Comparison of ENCODE assay signal across 19 mouse cellular contexts in genomic region chr5:149367544-149368466, GRCm38 (mm10). TPM values are rescaled to one million over a fixed set of nuclear protein-coding genes. Genes with fewer than 3 reads are reported as not detected.
DNase-seq lines count a peak whose midpoint lies in the region; ATAC-seq and TF ChIP-seq lines count a peak whose summit lies in the region.
"Had no signal": no experiment of that assay in that cellular context is flagged by ENCODE, and none has a peak within 500 bp of the region (broad histone marks: within the 10 kb centered on the region; RNA-seq: fewer than 3 reads in every experiment).

No protein-coding gene starts in this region.

- no peak overlapping the region for H3K4me3 ChIP-seq in intestine, postnatal 0 days (ENCODE audit: low read depth, low read length)
- no peak overlapping the region for H3K4me3 ChIP-seq in intestine, embryonic 15.5 days (replicated peaks)
- H3K4me3 ChIP-seq in neural tube, embryonic 15.5 days (replicated peaks) = no peak overlapping the region
- H3K4me3 ChIP-seq: hindbrain, embryonic 12.5 days; left cerebral cortex, adult 2 months; limb, embryonic 15.5 days had no signal

- no peak overlapping the region for H3K27ac ChIP-seq in intestine, postnatal 0 days (ENCODE audit: low read depth, low read length)
- H3K27ac ChIP-seq in intestine, embryonic 15.5 days = no peak overlapping the region
- no peak overlapping the region for H3K27ac ChIP-seq in neural tube, embryonic 15.5 days (replicated peaks)
- H3K27ac ChIP-seq: hindbrain, embryonic 12.5 days; left cerebral cortex, adult 2 months had no signal

- WGBS in intestine, postnatal 0 days = 61% methylated on average over 7 of the region's 7 CpGs
- WGBS in intestine, embryonic 15.5 days = 59% methylated on average over 7 of the region's 7 CpGs
- 74% methylated on average over 7 of the region's 7 CpGs for WGBS in neural tube, embryonic 15.5 days

- H3K9me3 ChIP-seq in intestine, postnatal 0 days (ENCODE audit: control insufficient read depth) = no peaks in the 10 kb centered on the region
- H3K9me3 ChIP-seq in intestine, embryonic 15.5 days = no peaks in the 10 kb centered on the region
- no peaks in the 10 kb centered on the region for H3K9me3 ChIP-seq in neural tube, embryonic 15.5 days (replicated peaks)
- H3K9me3 ChIP-seq: hindbrain, embryonic 12.5 days; limb, embryonic 15.5 days had no signal

- DNase-seq in thymus, postnatal 36 days = peak; percentile 88 to 93
- no peak for DNase-seq in embryo, embryonic 10.5 days (ENCODE audit: low spot score)
- no peak for DNase-seq in adrenal gland, postnatal 10 days
- DNase-seq: cerebellum, adult 11-12 months; forebrain, postnatal 0 days; kidney, adult 2 months; lung, adult 18-20 months; right cerebral cortex, adult 18-20 months had no signal

- no peaks in the 10 kb centered on the region for H3K36me3 ChIP-seq in intestine, postnatal 0 days (ENCODE audit: control insufficient read depth, insufficient read depth)
- H3K36me3 ChIP-seq in intestine, embryonic 15.5 days = no peaks in the 10 kb centered on the region
- H3K36me3 ChIP-seq in neural tube, embryonic 15.5 days = no peaks in the 10 kb centered on the region
- H3K36me3 ChIP-seq: hindbrain, embryonic 12.5 days; limb, embryonic 15.5 days had no signal

- H3K9ac ChIP-seq in intestine, postnatal 0 days (ENCODE audit: low read depth, low read length) = no peak overlapping the region
- no peak overlapping the region for H3K9ac ChIP-seq in intestine, embryonic 15.5 days
- no peak overlapping the region for H3K9ac ChIP-seq in neural tube, embryonic 15.5 days (replicated peaks)
- H3K9ac ChIP-seq: forebrain, postnatal 0 days; hindbrain, embryonic 12.5 days; limb, embryonic 15.5 days had no signal

- H3K4me2 ChIP-seq in intestine, postnatal 0 days (replicated peaks; ENCODE audit: low read depth) = no peak overlapping the region
- no peak overlapping the region for H3K4me2 ChIP-seq in intestine, embryonic 15.5 days (replicated peaks)
- no peak overlapping the region for H3K4me2 ChIP-seq in neural tube, embryonic 15.5 days
- H3K4me2 ChIP-seq: hindbrain, embryonic 12.5 days; limb, embryonic 15.5 days had no signal

- H3K4me1 ChIP-seq in intestine, postnatal 0 days (replicated peaks; ENCODE audit: control insufficient read depth, insufficient read depth, low read length) = no peaks in the 10 kb centered on the region
- peaks cover 5% of the 10 kb centered on the region; the same call in 1 of the 2 replicates for H3K4me1 ChIP-seq in intestine, embryonic 15.5 days (replicated peaks)
- H3K4me1 ChIP-seq in neural tube, embryonic 15.5 days = peaks cover 13% of the 10 kb centered on the region

- H3K27me3 ChIP-seq in intestine, postnatal 0 days (replicated peaks; ENCODE audit: control insufficient read depth, insufficient read depth, low read length) = no peaks in the 10 kb centered on the region
- no peaks in the 10 kb centered on the region for H3K27me3 ChIP-seq in intestine, embryonic 15.5 days (replicated peaks)
- no peaks in the 10 kb centered on the region for H3K27me3 ChIP-seq in neural tube, embryonic 15.5 days (replicated peaks)
- H3K27me3 ChIP-seq: hindbrain, embryonic 12.5 days; limb, embryonic 15.5 days had no signal

- TF ChIP-seq CTCF in intestine, postnatal 0 days (IDR thresholded peaks at IDR 0.05; ENCODE audit: low read depth) = no peak

- ATAC-seq in intestine, postnatal 0 days = 0 out of 2 replicates have a peak, but pooled peaks have one; percentile 13
- ATAC-seq in intestine, embryonic 15.5 days = no peak
- peak; percentile 63 for ATAC-seq in activated CD4-positive, CD25-positive, alpha-beta regulatory T cell, adult 4 months
- peak; percentile 45; the same call in 1 of the 2 replicates for ATAC-seq in megakaryocyte progenitor cell, adult 5-6 weeks (replicated peaks; ENCODE audit: poor library complexity)
- ATAC-seq in neural tube, embryonic 15.5 days (ENCODE audit: low FRiP score) = no peak
- ATAC-seq: forebrain, postnatal 0 days had no signal

RNA-seq across cellular contexts. Expression of gene Medag, which starts 43.7 kb away (rescaled TPM):
- polyA plus RNA-seq in intestine, postnatal 0 days (2015; fragmentation: Nextera tagmentation; extraction: Ambion mirVana) = 1.6 and 2.2 TPM in 2 replicates
- 2.2 and 2.4 TPM in 2 replicates for polyA plus RNA-seq in intestine, embryonic 15.5 days (2015; fragmentation: Nextera tagmentation; extraction: Ambion mirVana)
- 1 to 10 TPM; 1.2 to 1.6 TPM for polyA plus RNA-seq in activated CD4-positive, CD25-positive, alpha-beta regulatory T cell, adult 4 months (2017; shearing (Covaris generic))
- total RNA-seq in megakaryocyte progenitor cell, adult 5-6 weeks (2015) = 0.07 TPM in 1 of 2 replicates, not detected in the other
- total RNA-seq in megakaryocyte progenitor cell, adult 5-6 weeks (2017) = not detected in 2 replicates
- polyA plus RNA-seq in neural tube, embryonic 15.5 days (2015; fragmentation: Nextera tagmentation; extraction: Ambion mirVana) = 1.8 and 2.5 TPM in 2 replicates
- total RNA-seq in adrenal gland, postnatal 10 days (2021) = 1 to 10 TPM; 7.0 to 7.2 TPM
- total RNA-seq: ES-E14; monocyte, adult 5-6 weeks; neutrophil, adult 5-6 weeks had no signal

Comparison
In these comparisons a context has a peak if more than half of its experiments do, and no peak if none do; other contexts are left out.
1. ATAC-seq: peak in intestine, postnatal 0 days (single experiment), activated CD4-positive, CD25-positive, alpha-beta regulatory T cell, adult 4 months (single experiment) and megakaryocyte progenitor cell, adult 5-6 weeks (single experiment); none in intestine, embryonic 15.5 days (single experiment) and neural tube, embryonic 15.5 days (single experiment).
2. DNase-seq: peak in thymus, postnatal 36 days (2 of 2); none in embryo, embryonic 10.5 days (single experiment) and adrenal gland, postnatal 10 days (single experiment).